12 mouse cellular contexts compared by ENCODE assay signal in the genomic region with DNA sequence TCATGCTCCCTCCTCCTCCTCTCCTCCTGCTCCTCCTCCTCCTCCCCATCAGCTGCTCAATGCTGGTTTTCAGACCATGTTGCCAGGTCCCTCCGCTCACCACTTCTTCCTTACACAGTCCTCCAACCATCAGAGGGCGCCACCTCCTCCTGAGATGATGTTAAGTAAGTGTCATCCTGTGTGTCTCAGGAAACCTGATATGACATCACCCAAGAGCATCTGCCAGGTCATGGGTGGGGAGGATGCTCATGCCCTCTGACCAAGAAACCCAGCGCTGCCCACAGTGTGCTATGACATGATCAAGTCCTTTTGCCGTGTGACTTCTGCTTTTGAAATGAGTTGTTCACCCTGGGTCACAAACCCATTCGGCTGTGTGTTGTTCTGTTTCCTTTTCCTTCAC. TPM values are rescaled to one million over a fixed set of nuclear protein-coding genes. Genes with fewer than 3 reads are reported as not detected.
DNase-seq lines count a peak whose midpoint lies in the region; TF ChIP-seq lines count a peak whose summit lies in the region.
"Had no signal": no experiment of that assay in that cellular context is flagged by ENCODE, and none has a peak within 500 bp of the region (broad histone marks: within the 10 kb centered on the region; RNA-seq: fewer than 3 reads in every experiment).

No protein-coding gene starts in this region.

- no peaks in the 10 kb centered on the region for H3K36me3 ChIP-seq in testis, adult 2 months (ENCODE audit: control insufficient read depth, insufficient read depth, low read length)
- H3K36me3 ChIP-seq in splenic B cell, adult 2 months (ENCODE audit: control insufficient read depth, insufficient read depth, low read length, poor library complexity, severe bottlenecking), result no peaks in the 10 kb centered on the region
- H3K36me3 ChIP-seq: hindbrain, embryonic 15.5 days; limb, embryonic 12.5 days; stomach, embryonic 15.5 days had no signal

- TF ChIP-seq CTCF in testis, adult 2 months (IDR thresholded peaks at IDR 0.05; ENCODE audit: control insufficient read depth, insufficient read depth, insufficient replicate concordance, low read depth, low read length), result peak; percentile 51; the same call in 1 of the 2 replicates

- intact Hi-C loops in gastrocnemius, postnatal 36 days (cut with DNase I), result no loop called here

- no peak for TF ChIP-seq POLR2A in testis, adult 2 months (IDR thresholded peaks at IDR 0.05; ENCODE audit: control insufficient read depth, low read depth, low read length)

- H3K4me3 ChIP-seq in testis, adult 2 months (ENCODE audit: control insufficient read depth, low read depth, low read length), result no peak overlapping the region
- H3K4me3 ChIP-seq: hindbrain, embryonic 15.5 days; limb, embryonic 12.5 days; stomach, embryonic 15.5 days had no signal

- H3K27me3 ChIP-seq in testis, adult 2 months (ENCODE audit: control insufficient read depth, insufficient read depth, low read length), result no peaks in the 10 kb centered on the region
- no peaks in the 10 kb centered on the region for H3K27me3 ChIP-seq in splenic B cell, adult 2 months (ENCODE audit: control insufficient read depth, insufficient read depth, low read length, poor library complexity, severe bottlenecking)
- H3K27me3 ChIP-seq: hindbrain, embryonic 15.5 days; limb, embryonic 12.5 days; stomach, embryonic 15.5 days had no signal

- H3K4me1 ChIP-seq in testis, adult 2 months (ENCODE audit: control insufficient read depth, insufficient read depth, low read length), result no peaks in the 10 kb centered on the region
- H3K4me1 ChIP-seq: limb, embryonic 12.5 days had no signal

- no peak overlapping the region for H3K27ac ChIP-seq in testis, adult 2 months (ENCODE audit: control insufficient read depth, insufficient read depth, low read depth, low read length)
- H3K27ac ChIP-seq: hindbrain, embryonic 15.5 days; limb, embryonic 12.5 days; stomach, embryonic 15.5 days had no signal

- DNase-seq in gastrocnemius, postnatal 10 days, result peak; percentile 33
- DNase-seq in gastrocnemius, postnatal 36 days, result no peak
- no peak for DNase-seq in testis, postnatal 10 days (ENCODE audit: low spot score)
- DNase-seq in layer of hippocampus, postnatal 10 days (ENCODE audit: low spot score in 2 of 2), result peak; percentile 23 to 27
- peak; percentile 68 for DNase-seq in splenic B cell, adult 2 months (ENCODE audit: low read depth, low spot score)
- no peak for DNase-seq in adrenal gland, adult 8-10 months
- DNase-seq in spleen, adult 18-20 months, result no peak
- DNase-seq: cerebellum, adult 11-12 months had no signal

RNA-seq across cellular contexts. Expression of gene Efcc1, which starts 12.1 kb away (rescaled TPM):
- total RNA-seq in gastrocnemius, postnatal 10 days (2021), result 1 to 10 TPM; 1.9 to 2.7 TPM
- under 1 TPM; 0.81 to 0.84 TPM for total RNA-seq in gastrocnemius, postnatal 36 days (2021)
- polyA plus RNA-seq in testis, adult 2 months (2012; rRNA removed), result 0.68 and 0.85 TPM in 2 replicates
- total RNA-seq in layer of hippocampus, postnatal 10 days (2021), result 1 to 10 TPM; 3.6 to 7.4 TPM
- total RNA-seq in adrenal gland, adult 8-10 months (2022), result under 1 TPM; 0.54 to 0.78 (median 0.65) TPM

RNA-seq across cellular contexts. Expression of gene Gp9, which starts 35.1 kb away (rescaled TPM):
- not detected for total RNA-seq in gastrocnemius, postnatal 10 days (2021)
- not detected for total RNA-seq in gastrocnemius, postnatal 36 days (2021)
- 0.17 TPM in 1 of 2 replicates, not detected in the other for polyA plus RNA-seq in testis, adult 2 months (2012; rRNA removed)
- total RNA-seq in layer of hippocampus, postnatal 10 days (2021), result under 1 TPM; 0.40 to 0.57 TPM
- under 1 TPM in 1 of 4 experiments, not detected in 3; 0.35 TPM for total RNA-seq in adrenal gland, adult 8-10 months (2022)

Comparison
In these comparisons a context has a peak if more than half of its experiments do, and no peak if none do; other contexts are left out.
1. DNase-seq: peak in gastrocnemius, postnatal 10 days (single experiment), layer of hippocampus, postnatal 10 days (2 of 2) and splenic B cell, adult 2 months (single experiment); none in gastrocnemius, postnatal 36 days (0 of 2), testis, postnatal 10 days (single experiment), adrenal gland, adult 8-10 months (single experiment) and spleen, adult 18-20 months (0 of 2).